Comparison of ENCODE assay signal across 30 mouse cellular contexts in genomic region chr11:65128666-65129065, GRCm38 (mm10). TPM values are rescaled to one million over a fixed set of nuclear protein-coding genes. Genes with fewer than 3 reads are reported as not detected.
A peak's percentile ranks its signal among the peaks of the same experiment; 100 is the strongest.
DNase-seq lines count a peak whose midpoint lies in the region; TF ChIP-seq lines count a peak whose summit lies in the region.
"Had no signal": no experiment of that assay in that cellular context is flagged by ENCODE, and none has a peak within 500 bp of the region (broad histone marks: within the 10 kb centered on the region; RNA-seq: fewer than 3 reads in every experiment).

No protein-coding gene starts in this region.

- no peak for TF ChIP-seq CTCF in heart, adult 2 months (IDR thresholded peaks at IDR 0.05)

- H3K9me3 ChIP-seq in heart, embryonic 10.5 days = no peaks in the 10 kb centered on the region
- H3K9me3 ChIP-seq: embryonic facial prominence, embryonic 13.5 days; heart, embryonic 15.5 days; limb, embryonic 12.5 days; midbrain, embryonic 12.5 days; neural tube, embryonic 15.5 days had no signal

- intact Hi-C loops in heart, adult 2 months (cut with DNase I) = loop anchor here (2.0 to 5.0 kb wide), 2 partner anchors 40 to 61 kb away; no protein-coding TSS in a partner anchor

- no peak for TF ChIP-seq EP300 in heart, adult 2 months (IDR thresholded peaks at IDR 0.05; ENCODE audit: insufficient read depth, low read depth, low read length)

- H3K36me3 ChIP-seq in heart, embryonic 10.5 days = no peaks in the 10 kb centered on the region
- no peaks in the 10 kb centered on the region for H3K36me3 ChIP-seq in heart, adult 2 months (ENCODE audit: control insufficient read depth, insufficient read depth, low read length)
- H3K36me3 ChIP-seq: embryonic facial prominence, embryonic 13.5 days; heart, embryonic 15.5 days; limb, embryonic 12.5 days; midbrain, embryonic 12.5 days; neural tube, embryonic 15.5 days had no signal

- H3K9ac ChIP-seq in heart, adult 2 months (ENCODE audit: low read depth, low read length) = no peak overlapping the region
- H3K9ac ChIP-seq: embryonic facial prominence, embryonic 13.5 days; heart, embryonic 15.5 days; hindbrain, embryonic 14.5 days; limb, embryonic 12.5 days; liver, postnatal 0 days; midbrain, embryonic 12.5 days; neural tube, embryonic 15.5 days had no signal

- WGBS in heart, embryonic 10.5 days = 72% methylated on average over 4 of the region's 4 CpGs
- 33% methylated on average over 4 of the region's 4 CpGs for WGBS in large intestine, adult 2 months
- WGBS in heart, adult 2 months = 41% methylated on average over 4 of the region's 4 CpGs

- peak; percentile 27 for DNase-seq in heart, adult 11 months
- no peak for DNase-seq in heart, embryonic 10.5 days (ENCODE audit: low spot score)
- DNase-seq in urinary bladder, postnatal 14 days (ENCODE audit: low spot score) = peak; percentile 34
- no peak for DNase-seq in urinary bladder, adult 2 months (ENCODE audit: low spot score)
- DNase-seq in adrenal gland, adult 8-10 months = peak; percentile 37
- DNase-seq in large intestine, adult 2 months (ENCODE audit: low read depth, low spot score) = peak; percentile 7
- no peak for DNase-seq in spleen, postnatal 36 days (ENCODE audit: low spot score in 2 of 2)
- no peak for DNase-seq in heart, adult 2 months
- DNase-seq: B cell, adult 2 months; cerebellum, adult 8-10 months; cerebellum, postnatal 36 days; embryo, embryonic 11 days; gastrocnemius, postnatal 14 days; heart, postnatal 4 days; kidney, adult 8-10 months; liver, postnatal 0 days; lung, postnatal 14 days; right cerebral cortex, adult 18-20 months had no signal

- no peak for TF ChIP-seq POLR2A in heart, adult 2 months (IDR thresholded peaks at IDR 0.05; ENCODE audit: insufficient read depth, low read depth, low read length)

- H3K79me2 ChIP-seq in heart, adult 2 months (replicated peaks; ENCODE audit: control insufficient read depth, insufficient read depth, low read length) = no peaks in the 10 kb centered on the region

- no peak overlapping the region for H3K27ac ChIP-seq in heart, embryonic 10.5 days
- no peak overlapping the region for H3K27ac ChIP-seq in heart, adult 2 months
- H3K27ac ChIP-seq: embryonic facial prominence, embryonic 13.5 days; heart, embryonic 15.5 days; hindbrain, embryonic 14.5 days; limb, embryonic 12.5 days; midbrain, embryonic 12.5 days; neural tube, embryonic 15.5 days had no signal

- no peak overlapping the region for H3K4me3 ChIP-seq in heart, embryonic 10.5 days
- H3K4me3 ChIP-seq in heart, adult 2 months = no peak overlapping the region
- H3K4me3 ChIP-seq: embryonic facial prominence, embryonic 13.5 days; erythroblast, embryonic 14.5 days; heart, embryonic 15.5 days; limb, embryonic 12.5 days; midbrain, embryonic 12.5 days; neural tube, embryonic 15.5 days had no signal

- no peaks in the 10 kb centered on the region for H3K27me3 ChIP-seq in heart, embryonic 10.5 days (ENCODE audit: insufficient read depth, poor library complexity, severe bottlenecking)
- no peaks in the 10 kb centered on the region for H3K27me3 ChIP-seq in heart, adult 2 months (ENCODE audit: control insufficient read depth, insufficient read depth, low read length)
- H3K27me3 ChIP-seq: embryonic facial prominence, embryonic 13.5 days; heart, embryonic 15.5 days; limb, embryonic 12.5 days; midbrain, embryonic 12.5 days; neural tube, embryonic 15.5 days had no signal

- H3K4me1 ChIP-seq in heart, embryonic 10.5 days = peaks cover 42% of the 10 kb centered on the region
- peaks cover 4% of the 10 kb centered on the region; the same call in 1 of the 2 replicates for H3K4me1 ChIP-seq in heart, adult 2 months (ENCODE audit: control insufficient read depth, insufficient read depth, low read length)
- H3K4me1 ChIP-seq: embryonic facial prominence, embryonic 13.5 days had no signal

RNA-seq across cellular contexts. Expression of gene 1700086D15Rik, which starts 31.0 kb away (rescaled TPM):
- polyA plus RNA-seq in heart, embryonic 10.5 days (2016; fragmentation: Nextera tagmentation; extraction: Ambion mirVana) = 0.14 and 0.16 TPM in 2 replicates
- not detected in 2 replicates for polyA plus RNA-seq in urinary bladder, adult 2 months (2012; rRNA removed)
- total RNA-seq in adrenal gland, adult 8-10 months (2022) = 1 to 10 TPM in 1 of 4 experiments, under 1 TPM in 3; 0.35 to 1.9 (median 0.55) TPM
- not detected in 2 replicates for polyA plus RNA-seq in large intestine, adult 2 months (2012; rRNA removed)
- total RNA-seq in heart, adult 2 months (2021) = under 1 TPM in 1 of 2 experiments, not detected in 1; 0.41 TPM
- polyA plus RNA-seq in heart, adult 2 months (2012; rRNA removed) = not detected in 2 replicates
- total RNA-seq: gastrocnemius, postnatal 14 days; megakaryocyte, adult 5-6 weeks; MEL had no signal
- polyA plus RNA-seq: embryonic facial prominence, embryonic 13.5 days; erythroblast, embryonic 14.5 days; forebrain, embryonic 16.5 days; intestine, embryonic 14.5 days; limb, embryonic 12.5 days; liver, embryonic 11.5 days; liver, postnatal 0 days had no signal

RNA-seq across cellular contexts. Expression of gene Arhgap44, which starts 34.1 kb away (rescaled TPM):
- 8.4 and 11.3 TPM in 2 replicates for polyA plus RNA-seq in heart, embryonic 10.5 days (2016; fragmentation: Nextera tagmentation; extraction: Ambion mirVana)
- 6.6 and 9.7 TPM in 2 replicates for polyA plus RNA-seq in urinary bladder, adult 2 months (2012; rRNA removed)
- 10 to 100 TPM in 3 of 4 experiments, 1 to 10 TPM in 1; 9.4 to 20.1 (median 13.7) TPM for total RNA-seq in adrenal gland, adult 8-10 months (2022)
- polyA plus RNA-seq in large intestine, adult 2 months (2012; rRNA removed) = 1.1 and 1.6 TPM in 2 replicates
- total RNA-seq in heart, adult 2 months (2021) = 10 to 100 TPM; 21.8 to 26.6 TPM
- 14.9 and 16.8 TPM in 2 replicates for polyA plus RNA-seq in heart, adult 2 months (2012; rRNA removed)
- total RNA-seq: megakaryocyte, adult 5-6 weeks; MEL had no signal
- polyA plus RNA-seq: erythroblast, embryonic 14.5 days had no signal

Comparison
In these comparisons a context has a peak if more than half of its experiments do, and no peak if none do; other contexts are left out.
1. DNase-seq: peak in heart, adult 11 months (single experiment), urinary bladder, postnatal 14 days (single experiment), adrenal gland, adult 8-10 months (single experiment) and large intestine, adult 2 months (single experiment); none in heart, embryonic 10.5 days (single experiment), urinary bladder, adult 2 months (single experiment), spleen, postnatal 36 days (0 of 2) and heart, adult 2 months (0 of 2).